Comparison of ENCODE assay signal across 23 mouse cellular contexts in genomic region chr7:98562186-98562585, GRCm38 (mm10).
DNase-seq lines count a peak whose midpoint lies in the region; ATAC-seq and TF ChIP-seq lines count a peak whose summit lies in the region.
"Had no signal": no experiment of that assay in that cellular context is flagged by ENCODE, and none has a peak within 500 bp of the region (broad histone marks: within the 10 kb centered on the region; RNA-seq: fewer than 3 reads in every experiment).

No protein-coding gene starts in this region.

- peak; percentile 26 for DNase-seq in thymus, adult 2 months
- DNase-seq in thymus, postnatal 4 days = no peak
- DNase-seq in CD4-positive, CD25-positive, alpha-beta regulatory T cell, adult 2 months (ENCODE audit: low read depth, low spot score) = peak; percentile 68
- peak; percentile 9 for DNase-seq in MEL (ENCODE audit: low read depth, low spot score)
- DNase-seq in left cerebral cortex, postnatal 14 days (ENCODE audit: low spot score in 2 of 2) = no peak
- no peak for DNase-seq in Muller cell, postnatal 12 days (ENCODE audit: inconsistent ontology term)
- DNase-seq: adrenal gland, postnatal 10 days; adrenal gland, postnatal 36 days; B cell, adult 2 months; cerebellum, adult 18-20 months; cerebellum, adult 9-10 months; cerebellum, postnatal 14 days; gastrocnemius, postnatal 14 days; heart, adult 11 months; heart, postnatal 10 days; heart, postnatal 4 days had no signal

- H3K36me3 ChIP-seq in thymus, adult 2 months (ENCODE audit: control insufficient read depth, insufficient read depth, low read length) = no peaks in the 10 kb centered on the region
- no peaks in the 10 kb centered on the region for H3K36me3 ChIP-seq in MEL (ENCODE audit: control insufficient read depth in 1 of 2, insufficient read depth in 2 of 2, low read length in 2 of 2)
- H3K36me3 ChIP-seq: forebrain, embryonic 10.5 days; intestine, embryonic 15.5 days had no signal

- no peak for TF ChIP-seq CTCF in thymus, adult 2 months (IDR thresholded peaks at IDR 0.05; ENCODE audit: borderline replicate concordance, control insufficient read depth, extremely low read depth, insufficient read depth, low read length, poor library complexity)
- no peak for TF ChIP-seq CTCF in MEL (IDR thresholded peaks at IDR 0.05 in 2 of 3, conservative IDR thresholded peaks at IDR 0.05 in 1 of 3; ENCODE audit: control insufficient read depth in 1 of 3, insufficient read depth in 1 of 3, low read depth in 2 of 3, low read length in 3 of 3, poor library complexity in 1 of 3, severe bottlenecking in 1 of 3)

- 27% methylated on average over 8 of the region's 8 CpGs for WGBS in thymus, adult 2 months

- no peaks in the 10 kb centered on the region for H3K9me3 ChIP-seq in MEL (replicated peaks; ENCODE audit: insufficient read depth, low read length)
- H3K9me3 ChIP-seq: forebrain, embryonic 10.5 days; forebrain, embryonic 13.5 days; intestine, embryonic 15.5 days had no signal

- TF ChIP-seq POLR2A in thymus, adult 2 months (IDR thresholded peaks at IDR 0.05; ENCODE audit: control insufficient read depth, extremely low read depth, insufficient read depth, low read length, poor library complexity) = no peak
- no peak for TF ChIP-seq POLR2A in MEL (IDR thresholded peaks at IDR 0.05; ENCODE audit: control insufficient read depth in 1 of 2, insufficient read depth in 1 of 2, low read depth in 1 of 2, low read length in 2 of 2, poor library complexity in 1 of 2)

- TF ChIP-seq RAD21 in MEL (IDR thresholded peaks at IDR 0.05; ENCODE audit: low read depth, low read length) = no peak

- no peaks in the 10 kb centered on the region for H3K79me2 ChIP-seq in MEL (ENCODE audit: control insufficient read depth, insufficient read depth, low read length, poor library complexity)

- peak overlapping the region; percentile 80 for H3K27ac ChIP-seq in thymus, adult 2 months (ENCODE audit: control insufficient read depth, insufficient read depth, low read length)
- H3K27ac ChIP-seq in MEL (ENCODE audit: control insufficient read depth, low read depth, low read length) = no peak overlapping the region
- H3K27ac ChIP-seq: forebrain, embryonic 10.5 days; forebrain, embryonic 13.5 days; hindbrain, embryonic 14.5 days; hindbrain, postnatal 0 days; intestine, embryonic 15.5 days had no signal

- H3K4me3 ChIP-seq in thymus, adult 2 months (ENCODE audit: control insufficient read depth, insufficient read depth, low read length) = no peak overlapping the region
- no peak overlapping the region for H3K4me3 ChIP-seq in MEL (ENCODE audit: control insufficient read depth in 1 of 2, insufficient read depth in 1 of 2, low read depth in 2 of 2, low read length in 2 of 2)
- H3K4me3 ChIP-seq: forebrain, embryonic 10.5 days; forebrain, embryonic 13.5 days; intestine, embryonic 15.5 days had no signal

- ATAC-seq in inflammation-experienced regulatory T-cells, adult 6 months = peak; percentile 66
- ATAC-seq: forebrain, embryonic 13.5 days; forebrain, embryonic 16.5 days; hindbrain, postnatal 0 days; intestine, embryonic 15.5 days had no signal

- intact Hi-C loops in left cerebral cortex, postnatal 14 days (cut with DNase I) = no loop called here

- peaks cover 70% of the 10 kb centered on the region for H3K4me1 ChIP-seq in thymus, adult 2 months (replicated peaks; ENCODE audit: control insufficient read depth, insufficient read depth, low read length)
- no peaks in the 10 kb centered on the region for H3K4me1 ChIP-seq in MEL (ENCODE audit: control insufficient read depth in 1 of 2, insufficient read depth in 2 of 2, low read length in 2 of 2)
- H3K4me1 ChIP-seq: forebrain, embryonic 10.5 days; forebrain, embryonic 13.5 days had no signal

- H3K27me3 ChIP-seq in thymus, adult 2 months (ENCODE audit: control insufficient read depth, insufficient read depth, low read length) = no peaks in the 10 kb centered on the region
- peaks cover 0 to 1% of the 10 kb centered on the region in 2 experiments; a peak in 2 of 4 replicates for H3K27me3 ChIP-seq in MEL (ENCODE audit: control insufficient read depth in 1 of 2, insufficient read depth in 2 of 2, low read length in 2 of 2)
- H3K27me3 ChIP-seq: forebrain, embryonic 13.5 days; intestine, embryonic 15.5 days had no signal

- H3K9ac ChIP-seq in MEL (ENCODE audit: control insufficient read depth, low read depth, low read length, poor library complexity, severe bottlenecking) = no peak overlapping the region
- H3K9ac ChIP-seq: forebrain, embryonic 13.5 days; hindbrain, embryonic 14.5 days; intestine, embryonic 15.5 days had no signal

- no peak for TF ChIP-seq EP300 in MEL (IDR thresholded peaks at IDR 0.05; ENCODE audit: low read depth in 1 of 2, low read length in 2 of 2)

TF ChIP-seq in MEL, 35 proteins besides CTCF, POLR2A, EP300 and RAD21:
- no peak for TF ChIP-seq TCF12 (IDR thresholded peaks at IDR 0.05; ENCODE audit: low read depth, low read length)
- TF ChIP-seq NELFE (IDR thresholded peaks at IDR 0.05; ENCODE audit: low read depth, low read length) = no peak
- TF ChIP-seq CHD1 (IDR thresholded peaks at IDR 0.05; ENCODE audit: low read depth, low read length) = no peak
- no peak for TF ChIP-seq ZKSCAN1 (IDR thresholded peaks at IDR 0.05; ENCODE audit: low read depth, low read length)
- TF ChIP-seq MYC (IDR thresholded peaks at IDR 0.05; ENCODE audit: low read depth, low read length) = no peak
- TF ChIP-seq NRF1 (IDR thresholded peaks at IDR 0.05; ENCODE audit: insufficient read depth, low read depth, low read length, poor library complexity, severe bottlenecking) = no peak
- no peak for TF ChIP-seq ZC3H11A (IDR thresholded peaks at IDR 0.05; ENCODE audit: low read depth, low read length)
- TF ChIP-seq SIN3A (IDR thresholded peaks at IDR 0.05; ENCODE audit: low read length) = no peak
- no peak for TF ChIP-seq CHD2 (IDR thresholded peaks at IDR 0.05; ENCODE audit: low read length)
- no peak for TF ChIP-seq USF1 (IDR thresholded peaks at IDR 0.05; ENCODE audit: low read depth, low read length)
- no peak for TF ChIP-seq BHLHE40 (IDR thresholded peaks at IDR 0.05; ENCODE audit: borderline replicate concordance, low read depth, low read length)
- TF ChIP-seq E2F4 (IDR thresholded peaks at IDR 0.05; ENCODE audit: borderline replicate concordance, low read depth, low read length) = no peak
- no peak for TF ChIP-seq SMC3 (IDR thresholded peaks at IDR 0.05; ENCODE audit: low read depth, low read length)
- TF ChIP-seq ZMIZ1 (IDR thresholded peaks at IDR 0.05; ENCODE audit: low read depth, low read length) = no peak
- TF ChIP-seq TBP (IDR thresholded peaks at IDR 0.05; ENCODE audit: low read depth, low read length) = no peak

Comparison
In these comparisons a context has a peak if more than half of its experiments do, and no peak if none do; other contexts are left out.
1. DNase-seq: peak in thymus, adult 2 months (single experiment), CD4-positive, CD25-positive, alpha-beta regulatory T cell, adult 2 months (single experiment) and MEL (single experiment); none in thymus, postnatal 4 days (single experiment), left cerebral cortex, postnatal 14 days (0 of 2) and Muller cell, postnatal 12 days (single experiment).